Mouse (Mus musculus): ENCODE measurements around the gene Card14.

Card14 gene

DNA sequence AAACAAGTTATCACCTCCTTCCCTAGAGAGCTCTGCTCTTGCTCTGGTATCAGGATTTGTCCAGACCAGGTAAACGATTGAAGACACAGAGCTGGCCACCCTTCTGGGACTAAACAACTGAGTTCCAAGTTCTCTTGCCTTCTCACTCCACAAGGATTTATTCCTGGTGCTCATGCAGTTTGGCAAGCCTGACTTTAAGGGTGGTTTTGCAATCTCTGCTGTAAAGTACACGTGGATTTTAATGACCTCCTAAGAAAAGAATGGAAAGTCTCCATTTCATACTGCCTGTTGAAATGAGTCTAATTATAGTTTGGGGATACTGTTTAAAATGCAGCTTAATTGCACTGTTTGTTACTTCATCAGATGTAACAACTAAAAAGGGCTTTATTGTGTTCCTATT, 6.6 kb upstream of the Card14 start:
- in situ Hi-C loops (cut with MboI, MseI) = no loop called here

DNA sequence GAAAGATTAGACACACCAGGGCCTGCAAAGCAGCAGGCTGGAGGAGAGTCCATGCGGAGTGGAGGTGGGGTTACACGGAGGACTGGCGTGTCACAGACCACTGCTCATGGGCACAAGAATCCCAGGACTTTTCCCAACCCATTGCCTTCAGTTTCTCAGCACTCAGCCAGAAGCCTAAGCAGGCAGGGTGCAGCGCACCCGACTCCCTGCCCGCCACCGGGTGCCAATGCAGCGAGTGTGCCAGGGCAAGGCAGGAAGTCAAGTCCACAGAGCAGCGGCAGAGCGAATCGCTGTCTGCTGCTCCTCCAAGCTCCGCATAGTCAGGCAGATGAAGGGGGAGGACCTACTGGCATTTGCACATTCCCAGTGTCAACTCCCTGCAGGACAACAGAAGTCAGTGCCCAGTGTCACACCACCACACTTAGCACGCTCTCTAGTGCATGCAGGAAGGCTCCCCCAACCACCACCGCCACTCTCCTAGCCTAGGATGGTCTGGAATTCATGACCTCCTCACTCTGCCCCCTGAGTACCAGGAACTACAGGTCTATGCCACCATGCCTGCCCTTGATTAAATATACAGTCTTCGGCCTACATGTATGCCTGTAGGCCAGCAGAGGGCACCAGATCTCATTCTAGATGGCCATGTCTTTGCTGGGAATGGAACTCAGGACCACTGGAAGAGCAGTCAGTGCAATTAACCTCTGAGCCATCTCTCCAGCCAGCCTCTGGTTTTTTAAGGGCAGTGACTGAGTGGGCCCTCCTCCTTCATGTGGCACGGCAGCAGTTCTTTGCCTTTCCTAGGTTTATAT, 2.5 kb upstream of the Card14 start:
- in situ Hi-C loops (cut with MboI, MseI) = no loop called here

DNA sequence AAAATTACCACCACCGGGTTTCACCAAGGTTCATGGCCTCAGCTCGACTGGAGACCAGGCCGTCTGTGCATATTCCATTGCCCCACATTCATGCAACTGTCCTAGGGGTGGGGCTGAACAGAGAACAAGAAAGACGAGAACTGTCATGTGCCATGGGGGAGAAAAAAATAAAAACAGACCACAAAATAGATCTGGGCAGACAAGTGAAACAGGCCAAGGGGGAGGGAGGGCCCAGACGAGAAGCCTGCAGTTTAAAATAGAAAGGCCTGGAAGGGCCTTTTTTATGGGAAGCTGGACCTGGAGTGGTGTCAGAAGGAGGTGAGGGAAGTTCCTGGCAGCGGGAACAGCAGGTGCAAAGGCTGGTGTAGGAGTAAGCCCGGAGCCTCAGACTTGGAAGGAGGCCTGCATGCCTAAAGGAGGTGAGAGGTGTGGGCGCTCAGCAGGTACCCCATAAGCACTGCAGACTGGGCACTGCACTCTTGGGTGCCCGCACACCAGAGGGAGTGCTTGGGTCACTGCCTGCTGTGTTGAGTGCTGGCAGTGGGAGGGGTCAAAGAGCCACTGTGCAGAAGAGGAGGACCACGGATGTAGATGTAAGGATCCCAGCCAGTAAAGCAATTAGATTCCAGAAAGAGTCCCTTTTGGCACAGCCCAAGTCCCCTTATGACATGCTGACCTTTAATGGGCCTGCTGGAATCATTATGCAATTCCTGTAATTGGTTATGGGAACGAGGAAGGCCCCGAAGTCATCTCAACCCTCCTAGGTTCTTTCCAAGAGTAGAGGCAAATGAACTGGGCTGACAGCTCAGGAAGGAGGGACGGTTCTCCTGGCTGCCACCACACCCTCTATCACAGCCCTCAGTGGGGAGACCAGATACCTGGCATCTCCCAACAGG, 558 bp upstream of the Card14 start:
- in situ Hi-C loops (cut with MboI, MseI) = no loop called here

DNA sequence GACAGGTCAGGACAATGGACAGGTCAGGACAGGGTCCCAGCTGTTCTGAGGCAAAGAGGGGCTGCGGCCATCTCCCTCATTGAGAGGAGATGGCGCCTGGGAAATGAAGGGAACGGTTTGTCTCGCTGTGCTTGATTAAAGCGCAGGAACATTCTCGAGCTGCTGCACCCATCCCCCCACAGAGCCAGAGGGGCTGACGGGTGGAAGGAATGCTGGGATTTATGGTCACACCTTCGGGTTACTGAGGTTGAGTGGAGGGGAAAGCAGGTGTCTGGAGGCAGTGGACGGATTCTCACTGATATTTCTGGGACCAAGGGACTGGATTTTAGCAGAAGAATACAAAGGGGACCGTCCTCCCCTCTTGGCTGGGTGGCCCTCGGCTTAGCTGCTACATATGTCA, 348 bp downstream of the Card14 start:
- in situ Hi-C loops (cut with MboI, MseI) = no loop called here

DNA sequence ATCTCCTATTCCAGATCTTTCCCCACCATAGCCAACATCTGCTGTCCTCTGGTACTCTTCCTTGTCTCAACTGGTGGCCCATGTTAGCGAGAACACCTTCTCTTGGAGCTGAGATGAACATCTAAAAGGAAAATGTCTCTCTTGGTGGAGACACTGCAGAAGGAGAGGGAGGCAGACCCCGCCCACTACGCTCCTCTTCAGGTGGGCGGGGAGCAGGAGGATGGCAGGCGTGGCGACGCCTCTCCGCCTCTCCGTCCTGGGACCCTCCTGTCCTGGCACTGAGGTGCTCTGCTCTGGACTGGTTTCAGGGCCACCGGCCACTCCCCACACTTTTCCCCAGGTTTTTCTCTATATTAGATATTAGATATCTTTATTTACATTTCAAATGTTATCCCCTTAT, 3.1 kb downstream of the Card14 start:
- in situ Hi-C loops (cut with MboI, MseI) = no loop called here

DNA sequence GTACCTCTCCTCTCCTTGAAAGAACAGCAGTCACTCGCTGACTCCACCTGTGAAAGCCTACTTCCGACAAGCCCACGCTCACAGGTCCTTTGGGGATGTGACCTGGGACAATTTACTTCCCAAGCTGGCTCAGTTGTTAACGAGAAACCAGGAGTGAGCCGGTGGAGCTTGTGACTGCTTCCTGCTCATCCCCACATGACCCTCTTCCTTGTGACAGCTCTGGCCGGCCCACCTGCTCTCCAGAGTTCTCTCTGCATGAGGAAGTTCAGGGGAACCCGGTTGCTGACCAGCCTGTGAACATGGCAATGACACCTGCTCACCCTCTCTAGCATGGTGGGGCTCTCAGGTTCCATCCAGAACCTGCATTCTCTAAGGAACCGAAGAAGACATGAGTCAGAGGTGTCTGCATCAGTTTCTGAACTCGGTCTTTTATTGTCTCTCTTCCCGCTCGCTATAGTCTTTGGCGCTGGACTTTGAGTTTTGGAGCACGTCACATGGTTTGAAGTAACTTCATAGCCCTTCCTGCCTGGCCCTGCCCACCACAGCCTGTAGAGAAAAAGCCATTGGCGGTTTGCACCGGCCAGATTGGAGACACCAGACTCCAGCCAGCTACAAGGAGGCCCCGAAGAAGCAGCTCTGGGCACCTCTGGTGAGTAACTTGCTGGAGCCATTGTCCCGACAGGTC, 6.8 kb downstream of the Card14 start:
- in situ Hi-C loops (cut with MboI, MseI) = no loop called here

DNA sequence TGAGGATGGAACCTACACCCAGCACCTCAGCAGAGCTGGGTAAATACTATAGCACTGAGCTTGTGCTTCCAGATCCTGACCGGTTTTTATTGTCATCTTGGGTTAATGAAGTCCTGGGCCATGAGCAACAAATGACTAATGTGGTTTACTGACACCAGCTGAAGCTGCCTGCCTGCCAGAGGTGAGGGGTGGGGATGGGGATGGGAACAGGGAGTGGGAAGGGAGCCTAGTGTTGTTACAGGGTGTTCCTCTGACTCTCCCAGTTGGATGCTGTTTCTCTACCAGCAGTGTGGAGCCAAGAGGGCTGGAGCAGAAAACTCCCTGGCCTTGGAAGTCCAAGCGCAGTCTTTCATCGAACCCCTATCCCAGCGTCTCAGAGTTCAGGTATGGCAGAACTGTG, 9.2 kb downstream of the Card14 start:
- in situ Hi-C loops (cut with MboI, MseI) = no loop called here

DNA sequence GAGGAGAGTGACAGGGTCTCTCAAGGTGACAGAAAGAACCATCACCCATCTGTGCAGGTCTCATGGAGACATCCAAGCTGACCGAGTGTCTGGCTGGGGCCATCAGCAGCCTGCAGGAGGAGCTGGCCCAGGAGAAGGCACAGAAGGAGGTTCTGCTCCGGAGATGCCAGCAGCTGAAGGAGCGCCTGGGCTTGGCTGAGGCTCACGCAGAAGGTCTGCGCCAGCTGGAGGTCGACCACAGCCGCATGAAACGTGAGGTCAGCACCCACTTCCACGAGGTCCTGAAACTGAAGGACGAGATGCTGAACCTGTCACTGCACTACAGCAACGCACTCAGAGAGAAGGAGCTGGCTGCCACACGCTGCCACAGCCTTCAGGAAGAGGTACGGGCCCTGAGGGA, 15.0 kb downstream of the Card14 start:
- in situ Hi-C loops (cut with MboI, MseI) = no loop called here

DNA sequence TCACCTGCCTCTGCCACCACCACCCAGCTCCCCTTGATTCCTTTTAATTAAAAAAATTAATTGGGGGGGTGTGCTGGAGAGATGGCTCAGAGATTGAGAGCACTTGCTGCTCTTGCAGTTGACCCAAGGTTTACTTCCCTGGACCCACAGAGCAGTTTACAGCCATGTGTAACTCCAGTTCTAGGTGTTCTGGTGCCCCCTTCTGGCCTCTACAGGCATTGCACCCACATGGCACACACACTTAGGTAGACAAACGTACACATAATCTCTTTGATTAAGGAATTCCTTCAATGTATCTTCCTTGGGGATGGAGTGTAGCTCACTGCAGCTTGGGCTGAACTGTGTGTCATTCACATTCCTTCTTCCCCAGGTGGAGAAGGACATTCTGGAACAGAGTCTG, 17.5 kb downstream of the Card14 start:
- in situ Hi-C loops (cut with MboI, MseI) = no loop called here

DNA sequence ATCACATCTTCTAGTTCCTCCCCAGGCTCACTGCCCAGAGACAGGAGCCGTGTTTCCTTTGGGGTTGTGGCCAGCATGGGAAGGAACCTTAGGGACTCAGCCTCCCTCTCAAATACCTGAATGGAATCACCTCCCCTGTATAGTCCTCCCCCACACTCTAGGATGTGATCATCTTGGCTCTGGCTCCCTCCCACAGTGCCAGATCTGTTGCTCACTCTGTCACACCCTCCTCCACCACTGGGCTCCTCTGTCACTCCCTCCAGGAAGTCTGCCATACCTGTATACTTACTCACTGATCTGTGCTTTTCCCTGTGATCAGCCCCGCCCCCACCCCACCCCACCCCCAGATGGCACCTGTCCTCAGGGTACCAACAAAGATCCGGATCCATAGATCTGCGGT, 23.0 kb downstream of the Card14 start:
- in situ Hi-C loops (cut with MboI, MseI) = no loop called here

DNA sequence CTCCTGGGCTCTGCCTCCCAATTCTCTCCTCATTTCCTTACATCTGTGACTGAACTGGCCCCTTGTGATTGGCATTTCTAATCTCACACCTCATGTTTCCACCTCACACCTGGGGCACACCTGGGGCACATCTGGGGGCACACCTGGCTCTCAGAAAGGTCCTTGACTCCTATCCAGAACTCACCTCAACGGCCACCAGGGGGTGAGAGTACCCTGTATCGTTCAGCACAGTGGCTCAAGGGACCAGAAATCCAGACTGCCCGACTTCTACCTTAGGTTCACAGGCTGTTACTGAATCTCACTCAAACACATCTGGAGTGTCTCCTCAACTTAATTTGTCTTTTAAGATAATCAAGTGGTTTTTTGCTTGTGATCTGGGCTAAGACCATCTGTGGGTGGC, 24.4 kb downstream of the Card14 start:
- in situ Hi-C loops (cut with MboI, MseI) = no loop called here

DNA sequence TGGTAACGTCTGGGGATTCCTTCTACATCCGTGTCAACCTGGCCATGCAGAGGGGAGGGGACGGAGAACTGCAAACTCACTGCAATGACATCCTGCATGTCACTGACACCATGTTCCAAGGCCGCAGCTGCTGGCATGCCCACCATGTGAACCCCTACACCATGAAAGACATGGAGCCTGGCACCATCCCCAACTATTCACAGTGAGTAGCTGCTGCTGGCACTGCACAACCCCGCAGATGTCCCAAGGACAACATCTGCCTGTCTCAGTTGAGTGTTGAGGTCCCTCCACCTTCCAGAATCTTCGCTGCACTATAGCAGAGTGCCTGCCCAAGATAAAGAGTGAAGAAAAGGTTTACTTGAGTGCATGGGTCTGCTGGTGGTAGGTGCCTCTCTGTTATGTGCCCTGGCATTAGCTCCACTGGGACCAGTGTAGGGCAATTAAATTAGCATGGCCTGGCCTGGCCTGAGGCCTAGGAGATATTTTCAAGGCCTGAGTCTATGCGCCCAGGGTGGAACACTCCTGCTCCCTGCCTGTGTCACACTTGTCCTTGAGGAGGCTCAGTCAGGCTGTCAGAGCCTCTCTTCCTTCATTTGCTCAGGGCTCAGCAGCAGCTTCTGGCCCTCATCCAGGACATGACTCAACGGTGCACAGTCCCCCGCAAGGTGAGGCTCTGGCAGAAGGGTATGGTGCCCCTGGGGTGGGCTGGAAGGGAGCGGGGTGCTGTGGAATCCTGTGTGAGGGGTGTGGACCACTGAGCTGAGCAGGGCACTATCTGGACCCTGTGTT, 30.9 kb downstream of the Card14 start:
- in situ Hi-C loops (cut with MboI, MseI) = no loop called here

DNA sequence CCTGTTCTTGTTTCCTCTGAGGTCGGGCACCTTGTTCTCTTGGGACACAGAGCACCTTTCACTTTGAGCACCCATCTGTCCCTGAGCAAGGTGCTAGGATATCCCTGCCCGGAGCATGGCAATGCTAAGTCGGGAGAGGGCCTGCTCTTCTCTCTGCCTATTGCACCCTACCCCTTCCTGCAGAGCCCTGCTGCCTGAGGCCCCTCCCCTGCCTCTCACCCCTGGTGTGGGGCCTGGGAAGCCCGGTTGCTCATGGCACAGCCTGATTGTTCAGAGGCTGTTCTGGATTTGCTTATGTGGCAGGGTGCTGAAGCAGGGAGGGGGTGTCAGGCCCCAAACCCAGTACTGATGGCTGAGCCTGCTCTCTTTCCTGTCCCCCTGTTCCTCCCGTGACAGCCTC, 31.6 kb downstream of the Card14 start:
- in situ Hi-C loops (cut with MboI, MseI) = no loop called here

DNA sequence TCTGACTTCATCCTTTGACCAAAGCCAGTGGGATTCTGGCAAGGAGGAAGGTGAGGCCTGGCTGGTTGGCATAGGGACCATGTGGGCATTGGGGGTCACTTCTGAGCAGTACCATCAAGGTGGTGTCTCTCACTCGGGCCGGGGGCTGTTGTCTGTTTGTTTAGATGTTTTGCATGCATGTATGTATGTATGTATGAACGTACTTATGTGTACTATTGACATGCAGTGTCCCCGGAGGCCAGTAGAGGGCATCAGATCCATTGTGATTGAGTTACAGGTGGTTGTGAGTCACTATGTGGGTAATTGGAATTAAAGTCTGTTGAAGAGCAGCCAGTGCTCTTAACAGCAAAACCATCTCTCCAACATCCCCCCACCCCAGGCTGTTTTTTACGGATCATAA, 32.1 kb downstream of the Card14 start:
- in situ Hi-C loops (cut with MboI, MseI) = loop anchor here (5.0 kb wide), 1 partner anchor 63 kb away; no protein-coding TSS in a partner anchor

DNA sequence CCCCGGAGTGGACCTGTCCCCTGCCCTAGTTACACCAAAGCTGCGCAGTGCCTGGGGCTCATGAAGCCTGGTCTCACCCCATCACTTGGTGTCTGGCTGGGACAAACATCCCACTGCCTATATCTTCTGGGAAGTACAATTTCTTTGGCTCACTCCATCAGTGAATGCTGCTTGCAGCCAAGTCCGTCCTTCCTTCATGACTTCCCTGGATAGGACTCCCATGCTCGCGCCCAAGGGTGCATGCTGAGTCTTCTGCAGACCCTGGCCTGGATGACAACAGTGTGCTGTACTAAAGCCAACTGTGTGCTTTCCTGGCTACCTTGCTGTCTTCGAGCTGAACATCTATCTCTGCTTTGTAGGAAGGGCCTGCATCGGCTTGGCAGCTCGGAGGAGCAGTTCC, 36.6 kb downstream of the Card14 start:
- in situ Hi-C loops (cut with MboI, MseI) = loop anchor here (5.0 kb wide), 1 partner anchor 58 kb away; no protein-coding TSS in a partner anchor

DNA sequence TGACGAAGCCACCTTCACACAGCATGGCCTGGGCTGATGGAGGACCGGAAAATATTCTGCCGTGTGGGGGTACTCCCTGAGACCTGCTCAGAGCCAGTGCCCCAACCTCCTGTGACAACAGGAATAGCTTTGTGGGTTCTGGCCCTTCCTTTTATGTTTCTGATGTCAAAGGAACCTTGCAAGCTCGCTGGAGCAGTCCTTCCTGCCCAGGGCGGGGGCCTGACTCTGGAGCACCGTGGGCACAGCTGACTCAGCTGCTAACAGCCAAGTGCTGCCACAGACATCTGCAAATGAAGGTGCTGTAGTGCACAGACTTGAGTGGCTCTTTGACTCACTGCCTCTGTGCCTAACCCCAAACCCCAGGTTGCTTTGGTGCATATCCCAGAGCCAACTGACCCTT, 37.3 kb downstream of the Card14 start:
- in situ Hi-C loops (cut with MboI, MseI) = loop anchor here (5.0 kb wide), 1 partner anchor 57 kb away; no protein-coding TSS in a partner anchor

DNA sequence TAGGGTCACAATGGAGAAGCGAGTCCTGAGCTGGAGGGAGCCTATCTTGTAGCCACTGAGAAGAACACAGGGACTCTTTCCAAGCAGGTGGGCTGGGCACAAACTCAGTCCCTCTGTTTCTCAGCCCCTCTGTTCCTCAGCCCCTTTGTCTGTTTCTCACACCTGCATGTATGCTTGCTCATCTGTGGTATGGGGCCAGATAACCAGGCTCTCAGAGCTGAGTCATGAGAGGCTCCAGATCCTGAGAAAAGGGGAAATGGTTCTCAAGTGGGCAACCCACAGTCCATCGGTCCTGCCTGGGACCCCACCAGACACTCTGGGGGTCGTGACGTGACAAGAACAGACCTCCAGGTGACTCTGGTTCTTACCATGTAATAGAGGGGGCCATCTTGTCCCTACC, 39.6 kb downstream of the Card14 start:
- in situ Hi-C loops (cut with MboI, MseI) = no loop called here

DNA sequence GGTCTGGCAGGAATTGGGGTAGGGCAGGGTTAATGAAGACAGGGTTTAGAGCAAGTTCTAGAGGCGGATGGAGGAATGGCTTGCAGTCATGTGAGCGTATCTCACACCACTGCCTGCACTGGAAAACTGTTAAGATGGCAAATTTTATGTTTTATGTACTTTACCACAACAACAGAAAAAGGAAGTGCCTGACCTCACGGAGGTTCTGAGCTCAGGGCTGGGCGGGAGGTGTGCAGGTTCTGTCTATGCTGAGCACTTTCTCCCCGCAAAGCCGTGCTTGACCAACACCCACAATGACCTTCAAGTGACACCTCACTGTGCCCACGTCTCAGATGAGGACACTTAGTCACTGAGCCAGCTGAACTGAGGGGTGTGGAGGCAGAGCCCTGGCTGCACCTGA, 44.5 kb downstream of the Card14 start:
- in situ Hi-C loops (cut with MboI, MseI) = no loop called here

DNA sequence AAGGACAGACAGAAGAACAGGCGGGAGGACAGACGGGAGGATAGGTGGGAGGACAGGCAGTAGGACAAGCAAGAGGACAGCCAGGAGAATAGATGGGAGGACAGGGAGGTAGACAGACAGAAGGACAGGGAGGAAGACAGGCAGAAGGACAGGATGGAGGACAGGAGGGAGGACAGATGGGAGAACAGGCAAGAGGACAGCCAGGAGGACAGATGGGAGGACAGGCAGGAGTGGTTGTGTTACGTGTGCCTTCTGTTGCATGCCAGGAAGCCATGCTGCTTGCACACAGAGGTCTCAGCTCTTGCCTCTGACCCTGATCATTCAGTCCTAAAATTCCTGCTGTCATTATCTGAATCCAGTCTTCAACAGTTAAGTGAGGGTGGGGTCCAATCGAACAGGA, 46.4 kb downstream of the Card14 start:
- in situ Hi-C loops (cut with MboI, MseI) = no loop called here

DNA sequence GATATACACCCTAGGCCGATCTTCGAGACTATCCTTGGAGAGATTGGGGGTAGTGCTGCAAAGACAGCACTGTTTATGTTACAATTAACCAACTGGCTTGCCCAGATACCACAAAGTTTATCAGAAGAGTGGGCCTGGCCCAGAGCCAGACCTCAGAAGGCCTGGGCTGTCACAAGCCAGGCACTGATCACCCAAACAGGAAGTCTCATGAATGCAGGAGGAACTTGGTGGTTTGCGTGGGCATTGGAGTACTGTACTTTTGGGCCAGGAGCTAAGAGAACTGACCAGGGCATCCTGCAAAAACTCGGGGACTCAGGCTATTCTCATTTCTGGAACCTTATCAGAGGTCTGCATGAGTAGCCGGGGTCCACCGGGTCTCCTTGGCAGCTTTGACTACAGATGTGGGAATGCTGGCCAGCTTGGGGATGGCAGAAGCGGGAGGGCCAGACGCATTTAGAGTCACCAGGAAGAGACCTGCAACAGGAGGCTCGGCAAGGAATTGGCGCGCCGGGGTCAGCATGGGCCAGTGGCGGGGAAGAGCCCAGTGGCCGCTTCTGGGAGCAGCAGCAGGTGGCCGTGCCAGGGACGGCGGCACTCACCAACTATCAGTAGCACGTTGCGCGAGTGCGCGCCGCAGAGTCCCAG, 47.4 kb downstream of the Card14 start:
- in situ Hi-C loops (cut with MboI, MseI) = no loop called here

All from T-helper 1 cell (primary cell).